Mouse (Mus musculus): ENCODE data around the gene A930018P22Rik.

GRCm38 (mm10) chr2:104142140-104142539 is 19.6 kb downstream of the A930018P22Rik start:
- no peak for TF ChIP-seq JUND (conservative IDR thresholded peaks at IDR 0.05; ENCODE audit: low read depth, low read length)
- TF ChIP-seq RAD21 (IDR thresholded peaks at IDR 0.05; ENCODE audit: low read depth, low read length) = no peak
- TF ChIP-seq EP300 (IDR thresholded peaks at IDR 0.05; ENCODE audit: low read length) = no peak
- TF ChIP-seq JUN (IDR thresholded peaks at IDR 0.05; ENCODE audit: insufficient read depth, low read depth, low read length) = no peak
- TF ChIP-seq USF1 (IDR thresholded peaks at IDR 0.05; ENCODE audit: low read depth, low read length) = no peak
- no peak for TF ChIP-seq POLR2A (IDR thresholded peaks at IDR 0.05; ENCODE audit: low read depth, low read length)
- TF ChIP-seq CTCF (conservative IDR thresholded peaks at IDR 0.05 in 1 of 2, IDR thresholded peaks at IDR 0.05 in 1 of 2; ENCODE audit: low read depth in 2 of 2, low read length in 2 of 2) = no peak
- TF ChIP-seq ZNF384 (IDR thresholded peaks at IDR 0.05; ENCODE audit: low read depth, low read length) = no peak
- no peak for TF ChIP-seq HCFC1 (IDR thresholded peaks at IDR 0.05; ENCODE audit: low read depth, low read length)
- no peak for TF ChIP-seq ELF1 (IDR thresholded peaks at IDR 0.05; ENCODE audit: low read depth, low read length)
- no peak for TF ChIP-seq TCF12 (IDR thresholded peaks at IDR 0.05; ENCODE audit: low read depth, low read length)
